Mouse (Mus musculus) hindbrain, embryonic 16.5 days (tissue): Measurements from ENCODE around the gene Fer. TPM values are rescaled to one million over a fixed set of nuclear protein-coding genes. Genes with fewer than 3 reads are reported as not detected.

Experiments used
- ATAC-seq: fragments of 200-750 bp; cut with Nextera tagmentation; 2 replicates; pipeline ENCODE4 v1.8.0; 2017; ENCODE audit warnings: moderate TSS enrichment, moderate library complexity
- H3K27ac ChIP-seq: fragments of 300-500 bp; sonication (generic); 2 replicates; pipeline ENCODE4 v1.5.1; 2014; ENCODE audit warnings: low read depth, mild to moderate bottlenecking, control low read depth, low read length, moderate library complexity
- H3K27me3 ChIP-seq: fragments of 300-500 bp; sonication (generic); replicated peaks from 2 replicates; pipeline ENCODE4 v1.6.1; 2014; ENCODE audit warnings: low read length; ENCODE audit not compliant: control insufficient read depth, insufficient read depth
- H3K36me3 ChIP-seq: fragments of 300-500 bp; sonication (generic); 2 replicates; pipeline ENCODE4 v1.6.1; 2014; ENCODE audit warnings: mild to moderate bottlenecking, low read length, moderate library complexity, mixed read lengths; ENCODE audit not compliant: control insufficient read depth, insufficient read depth
- H3K4me1 ChIP-seq: fragments of 300-500 bp; sonication (generic); 2 replicates; pipeline ENCODE4 v1.6.1; 2014; ENCODE audit warnings: low read depth, low read length; ENCODE audit not compliant: control insufficient read depth, insufficient read depth
- H3K4me2 ChIP-seq: fragments of 300-500 bp; sonication (generic); 2 replicates; pipeline ENCODE4 v1.6.1; 2014; ENCODE audit warnings: mild to moderate bottlenecking, low read length, control low read depth, moderate library complexity
- H3K4me3 ChIP-seq: fragments of 300-500 bp; sonication (generic); 2 replicates; pipeline ENCODE4 v1.5.1; 2014; ENCODE audit warnings: mild to moderate bottlenecking, low read length, control low read depth, moderate library complexity
- H3K9ac ChIP-seq: fragments of 300-500 bp; sonication (generic); 2 replicates; pipeline ENCODE4 v1.6.1; 2014; ENCODE audit warnings: low read depth, mild to moderate bottlenecking, control low read depth, low read length, moderate library complexity
- H3K9me3 ChIP-seq: fragments of 300-500 bp; sonication (generic); 2 replicates; pipeline ENCODE4 v1.6.1; 2014; ENCODE audit warnings: mild to moderate bottlenecking, low read length, moderate library complexity; ENCODE audit not compliant: control insufficient read depth
- WGBS: fragments of 180-500 bp; shearing (Covaris S2); extraction: QIAGEN DNeasy Blood & Tissue Kit; methylation state at CpG from one replicate; pipeline ENCODE4 v1.1.7; 2014; 5-methylcytosine and 5-hydroxymethylcytosine counted together
- polyA plus RNA-seq: library from polyadenylated mRNA; unstranded; fragments of >200 nt; fragmentation: Nextera tagmentation; extraction: Ambion mirVana; gene quantifications from 2 replicates; pipeline ENCODE4 v1.2.1, GENCODE M21; 2015

Fer gene
- polyA plus RNA-seq, 1 experiment from 2014 or later = 33.4 TPM

DNA sequence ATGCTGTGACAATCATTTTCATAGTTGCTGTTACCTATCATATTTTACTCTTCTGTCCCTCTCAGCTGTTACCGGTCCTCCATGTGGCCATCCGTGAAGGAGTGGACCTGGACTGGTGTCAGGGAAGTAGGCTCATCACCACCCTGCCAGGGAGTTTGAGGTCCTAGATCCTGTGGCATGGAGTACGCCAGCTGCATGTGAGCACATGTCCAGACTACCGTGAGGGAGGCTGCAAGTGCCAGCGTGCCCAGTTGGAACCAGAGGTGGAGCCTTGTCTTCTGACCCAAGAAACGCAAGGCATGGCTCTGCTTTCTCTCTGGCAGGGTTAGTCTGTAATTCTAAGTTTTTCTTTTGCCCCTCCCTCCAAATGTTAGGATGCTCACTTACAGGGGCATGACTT lies 155.4 kb downstream of the Fer start:
- no peak overlapping the region for H3K9ac ChIP-seq
- H3K9me3 ChIP-seq = no peaks in the 10 kb centered on the region
- no peak for ATAC-seq
- no peaks in the 10 kb centered on the region for H3K36me3 ChIP-seq
- H3K4me3 ChIP-seq = no peak overlapping the region
- H3K4me1 ChIP-seq = no peaks in the 10 kb centered on the region
- no peak overlapping the region for H3K4me2 ChIP-seq
- H3K27me3 ChIP-seq = no peaks in the 10 kb centered on the region
- 92% methylated on average over 6 of the region's 6 CpGs for WGBS
- H3K27ac ChIP-seq = no peak overlapping the region

DNA sequence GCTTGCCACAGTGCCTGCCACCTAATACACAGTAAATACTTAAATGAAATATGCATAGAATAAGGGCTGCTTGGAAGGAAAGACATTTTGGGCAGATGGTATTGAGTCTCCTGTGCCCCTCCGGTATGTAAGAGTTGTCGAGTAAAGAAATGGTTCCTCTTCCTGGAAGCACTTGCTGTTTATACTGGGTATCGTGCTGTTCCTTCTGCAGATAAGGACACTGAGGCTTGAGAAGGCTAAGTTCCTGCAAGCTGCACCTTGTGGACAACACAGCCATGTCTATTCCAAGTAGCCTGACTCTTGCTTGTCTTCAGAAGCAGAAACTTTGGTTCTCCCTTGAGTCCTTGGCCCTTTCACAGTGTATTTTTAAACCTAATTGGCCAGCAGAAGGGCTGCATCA lies 156.0 kb downstream of the Fer start:
- ATAC-seq = no peak
- H3K4me2 ChIP-seq = no peak overlapping the region
- no peak overlapping the region for H3K27ac ChIP-seq
- 100% methylated on average over 3 of the region's 3 CpGs for WGBS
- no peaks in the 10 kb centered on the region for H3K36me3 ChIP-seq
- H3K27me3 ChIP-seq = no peaks in the 10 kb centered on the region
- H3K4me3 ChIP-seq = no peak overlapping the region
- H3K4me1 ChIP-seq = no peaks in the 10 kb centered on the region
- no peaks in the 10 kb centered on the region for H3K9me3 ChIP-seq
- no peak overlapping the region for H3K9ac ChIP-seq

DNA sequence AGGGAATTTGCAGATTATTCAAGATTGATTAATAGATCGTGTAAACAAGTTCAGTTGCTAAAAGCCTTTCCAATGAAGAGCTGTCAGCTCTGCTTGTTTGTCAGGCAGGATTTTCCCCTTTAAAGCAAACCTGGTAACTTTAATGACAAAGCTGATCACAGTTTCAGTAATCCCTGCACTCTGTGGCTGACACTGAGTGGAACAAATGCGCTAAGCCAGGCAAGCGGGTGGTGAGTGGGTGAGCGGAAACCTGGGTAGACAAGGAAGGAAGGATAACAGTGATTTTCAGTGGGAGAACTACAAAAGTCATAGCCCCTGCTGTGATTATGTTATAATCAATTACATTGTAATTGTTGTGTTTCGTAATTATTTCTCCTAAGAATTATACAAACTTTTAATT lies 156.8 kb downstream of the Fer start:
- H3K27ac ChIP-seq = no peak overlapping the region
- ATAC-seq = no peak
- no peaks in the 10 kb centered on the region for H3K4me1 ChIP-seq
- H3K4me3 ChIP-seq = no peak overlapping the region
- H3K9me3 ChIP-seq = no peaks in the 10 kb centered on the region
- H3K36me3 ChIP-seq = no peaks in the 10 kb centered on the region
- H3K9ac ChIP-seq = no peak overlapping the region
- WGBS = 80% methylated on average over 5 of the region's 5 CpGs
- no peak overlapping the region for H3K4me2 ChIP-seq
- H3K27me3 ChIP-seq = no peaks in the 10 kb centered on the region

DNA sequence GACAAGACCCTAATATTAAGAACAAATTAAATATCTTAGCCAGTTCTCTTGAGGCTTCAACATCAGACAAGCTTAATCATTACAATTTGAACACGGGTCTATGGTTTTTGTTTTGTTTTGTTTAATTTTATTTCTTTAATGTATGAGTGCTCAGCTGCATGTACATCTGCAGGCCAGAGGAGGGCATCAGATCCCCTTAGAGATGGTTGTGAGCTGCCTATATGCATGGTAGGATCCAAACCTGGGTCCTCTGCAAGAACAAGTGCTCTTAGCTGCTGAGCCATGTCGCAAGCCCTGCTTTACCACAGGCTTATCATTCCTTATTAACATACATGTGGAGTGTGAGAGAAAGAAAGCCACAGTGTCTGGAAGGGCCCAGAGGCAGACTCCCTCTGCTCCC lies 163.6 kb downstream of the Fer start:
- Histone ChIP-seq H3K36me3 (no peaks in the 10 kb centered on the region), H3K27me3 (no peaks in the 10 kb centered on the region), H3K27ac (no peak overlapping the region), H3K9ac (no peak overlapping the region), H3K9me3 (no peaks in the 10 kb centered on the region), H3K4me2 (no peak overlapping the region), H3K4me3 (no peak overlapping the region), H3K4me1 (no peaks in the 10 kb centered on the region)
- 69% methylated on average over 2 of the region's 2 CpGs for WGBS
- ATAC-seq = no peak

DNA sequence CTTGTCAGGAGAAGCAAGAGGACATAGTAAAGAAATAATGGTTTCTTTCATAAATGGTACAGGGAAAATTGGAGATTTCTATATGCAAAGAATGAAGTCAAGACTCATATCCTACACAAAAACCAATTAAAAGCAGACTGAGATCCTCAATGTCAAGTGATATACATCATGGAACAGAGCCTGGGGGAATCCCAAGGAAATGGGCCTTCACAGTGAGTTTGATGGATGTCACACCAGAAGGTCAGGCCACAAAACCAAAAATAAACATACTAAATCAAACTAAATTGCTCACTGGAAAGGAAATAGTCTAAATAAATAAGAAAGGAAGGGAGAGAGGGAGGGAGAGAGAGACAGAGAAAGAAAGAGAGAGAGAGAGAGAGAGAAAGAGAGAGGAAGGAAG lies 178.9 kb downstream of the Fer start:
- Histone ChIP-seq H3K9me3 (no peaks in the 10 kb centered on the region), H3K4me1 (peaks cover 2% of the 10 kb centered on the region; the same call in 1 of the 2 replicates), H3K27ac (no peak overlapping the region), H3K4me3 (no peak overlapping the region), H3K27me3 (no peaks in the 10 kb centered on the region), H3K36me3 (peaks cover 3% of the 10 kb centered on the region; the same call in 1 of the 2 replicates), H3K4me2 (no peak overlapping the region), H3K9ac (no peak overlapping the region)
- ATAC-seq = no peak

DNA sequence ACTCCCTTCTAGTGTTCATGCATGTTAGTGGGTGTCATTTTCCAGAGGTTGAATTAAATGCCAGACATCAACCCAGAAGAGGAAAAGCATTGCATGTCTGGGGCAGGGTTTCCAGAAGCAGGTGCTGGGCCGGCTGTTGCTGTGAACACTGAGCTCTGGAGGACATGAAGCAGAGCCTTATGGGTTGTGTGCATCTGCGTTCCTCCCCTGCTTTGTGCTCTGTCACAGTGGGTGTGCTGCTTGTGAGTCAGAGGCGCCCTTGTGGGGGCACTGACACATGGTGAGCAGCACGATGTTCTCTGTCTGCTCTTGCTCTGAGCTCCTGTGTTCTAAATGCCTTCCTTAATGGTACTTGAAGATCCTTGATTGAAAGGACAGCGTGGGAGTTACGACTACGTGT lies 182.5 kb downstream of the Fer start:
- Histone ChIP-seq H3K27me3 (no peaks in the 10 kb centered on the region), H3K27ac (no peak overlapping the region), H3K4me1 (peaks cover 4% of the 10 kb centered on the region; the same call in 1 of the 2 replicates), H3K36me3 (no peaks in the 10 kb centered on the region), H3K9me3 (no peaks in the 10 kb centered on the region), H3K4me3 (no peak overlapping the region), H3K4me2 (no peak overlapping the region), H3K9ac (no peak overlapping the region)
- 45% methylated on average over 7 of the region's 7 CpGs for WGBS
- no peak for ATAC-seq

DNA sequence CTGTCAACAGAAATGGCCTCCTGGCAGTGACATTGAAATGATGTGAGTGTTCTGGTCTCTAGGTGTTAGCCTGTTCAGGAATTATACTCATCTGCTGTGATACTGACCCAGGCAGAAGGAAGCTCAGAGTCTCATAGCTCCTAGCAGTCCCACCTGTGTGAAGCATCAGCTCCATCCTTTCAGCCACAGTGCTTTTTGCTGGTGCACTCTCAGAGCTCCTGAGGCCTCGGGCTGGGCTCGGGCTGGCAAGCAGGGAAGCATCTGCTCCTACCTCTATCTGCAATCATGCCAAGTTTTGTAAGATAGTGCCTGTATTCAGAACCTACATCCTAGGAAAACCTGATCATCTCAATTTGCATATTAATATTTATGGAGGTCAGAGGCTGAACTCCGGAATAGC lies 183.7 kb downstream of the Fer start:
- Histone ChIP-seq H3K4me3 (no peak overlapping the region), H3K9ac (no peak overlapping the region), H3K4me1 (peaks cover 4% of the 10 kb centered on the region; the same call in 1 of the 2 replicates), H3K9me3 (no peaks in the 10 kb centered on the region), H3K27ac (no peak overlapping the region), H3K27me3 (no peaks in the 10 kb centered on the region), H3K4me2 (no peak overlapping the region), H3K36me3 (no peaks in the 10 kb centered on the region)
- ATAC-seq = no peak
- WGBS = 73% methylated on average over 3 of the region's 3 CpGs

DNA sequence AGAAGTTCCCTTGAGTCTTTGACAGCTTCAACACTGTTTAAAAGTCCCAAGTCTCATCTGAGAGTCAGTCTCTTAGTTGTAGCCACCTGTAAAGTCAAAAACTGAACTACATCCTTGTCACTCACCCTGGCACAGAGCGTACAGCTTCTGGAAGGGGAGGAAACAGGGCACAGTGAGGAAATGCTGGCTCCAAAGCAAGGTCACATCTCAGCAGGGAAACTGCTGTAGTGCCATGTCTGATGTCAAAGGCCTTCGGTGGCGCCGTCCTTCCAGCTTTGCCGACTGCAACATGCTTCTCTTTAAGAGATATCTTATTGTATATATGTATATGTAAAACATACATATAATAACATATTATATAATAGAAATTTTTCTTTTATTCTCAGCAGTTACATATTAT lies 188.0 kb downstream of the Fer start:
- 79% methylated on average over 5 of the region's 5 CpGs for WGBS
- H3K27me3 ChIP-seq = no peaks in the 10 kb centered on the region
- ATAC-seq = no peak

DNA sequence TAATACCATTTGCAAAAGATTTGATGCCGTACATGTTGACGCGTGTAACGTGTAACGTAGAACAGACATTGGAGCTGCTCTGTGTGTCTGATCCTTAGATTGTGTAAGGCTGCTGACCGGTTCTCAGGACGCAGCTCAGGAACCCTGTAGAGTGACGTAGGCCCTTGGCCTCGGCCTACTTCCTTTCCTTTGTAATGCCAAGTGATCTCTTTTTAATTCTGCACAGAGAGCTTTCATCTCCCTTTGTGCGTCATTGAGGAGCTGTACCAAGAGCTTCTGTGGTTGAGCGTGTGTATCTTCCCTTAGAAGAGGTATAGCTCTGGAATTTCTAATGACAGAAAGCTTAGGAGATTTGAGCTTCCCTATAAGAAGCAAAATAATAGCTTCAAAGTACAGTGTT lies 190.8 kb downstream of the Fer start:
- ATAC-seq = no peak
- H3K4me1 ChIP-seq = peaks cover 2% of the 10 kb centered on the region; the same call in 1 of the 2 replicates
- no peaks in the 10 kb centered on the region for H3K36me3 ChIP-seq
- H3K9me3 ChIP-seq = no peaks in the 10 kb centered on the region
- no peak overlapping the region for H3K4me2 ChIP-seq
- 76% methylated on average over 11 of the region's 11 CpGs for WGBS
- no peaks in the 10 kb centered on the region for H3K27me3 ChIP-seq
- no peak overlapping the region for H3K9ac ChIP-seq
- no peak overlapping the region for H3K27ac ChIP-seq
- H3K4me3 ChIP-seq = no peak overlapping the region

More for the DNA sequence above, 188.0 kb downstream of the Fer start:
- no peaks in the 10 kb centered on the region for H3K36me3 ChIP-seq
- no peak overlapping the region for H3K4me2 ChIP-seq
- H3K9ac ChIP-seq = no peak overlapping the region
- no peak overlapping the region for H3K27ac ChIP-seq
- peaks cover 2% of the 10 kb centered on the region; the same call in 1 of the 2 replicates for H3K4me1 ChIP-seq
- no peaks in the 10 kb centered on the region for H3K9me3 ChIP-seq
- no peak overlapping the region for H3K4me3 ChIP-seq

DNA sequence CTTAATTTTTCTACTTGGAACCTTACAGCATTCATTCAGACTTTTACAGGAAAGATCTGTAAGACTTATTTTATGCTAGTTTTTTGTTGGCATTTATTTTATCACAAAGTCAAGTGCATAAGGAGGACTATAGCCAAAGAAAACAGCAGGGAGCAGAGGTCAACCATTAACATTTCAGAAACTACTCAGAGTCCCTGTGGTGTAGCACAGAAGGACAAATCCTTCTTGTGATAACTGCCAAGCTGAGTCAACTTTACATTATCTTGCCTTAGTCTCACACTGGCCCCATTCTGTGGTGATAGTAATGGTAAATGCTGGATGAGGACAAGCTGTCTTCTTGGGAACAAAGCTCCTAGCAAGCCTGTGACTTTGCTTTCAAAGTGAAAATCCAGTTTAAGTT lies 197.7 kb downstream of the Fer start:
- no peaks in the 10 kb centered on the region for H3K9me3 ChIP-seq
- H3K27ac ChIP-seq = no peak overlapping the region
- no peak overlapping the region for H3K4me3 ChIP-seq
- H3K4me1 ChIP-seq = no peaks in the 10 kb centered on the region
- H3K27me3 ChIP-seq = no peaks in the 10 kb centered on the region
- ATAC-seq = no peak
- H3K9ac ChIP-seq = no peak overlapping the region
- no peak overlapping the region for H3K4me2 ChIP-seq
- H3K36me3 ChIP-seq = no peaks in the 10 kb centered on the region
